Mouse (Mus musculus) midbrain, embryonic 10.5 days (tissue): Measurements from ENCODE around the gene Frmd5. TPM values are rescaled to one million over a fixed set of nuclear protein-coding genes. Genes with fewer than 3 reads are reported as not detected.

Experiments used
- DNase-seq: peaks from one replicate; pipeline ENCODE4 v3.0.0-alpha.2; 2017; ENCODE audit warnings: low spot score
- H3K27ac ChIP-seq: fragments of 300-500 bp; sonication (generic); replicated peaks from 2 replicates; pipeline ENCODE4 v1.5.1; 2016; ENCODE audit warnings: mild to moderate bottlenecking
- H3K27me3 ChIP-seq: fragments of 300-500 bp; sonication (generic); 2 replicates; pipeline ENCODE4 v1.6.1; 2016; ENCODE audit warnings: low read depth, mild to moderate bottlenecking; ENCODE audit not compliant: poor library complexity, severe bottlenecking
- H3K36me3 ChIP-seq: fragments of 300-500 bp; sonication (generic); 2 replicates; pipeline ENCODE4 v1.6.1; 2016; ENCODE audit warnings: mild to moderate bottlenecking, moderate library complexity
- H3K4me1 ChIP-seq: fragments of 300-500 bp; sonication (generic); 2 replicates; pipeline ENCODE4 v1.6.1; 2016
- H3K4me3 ChIP-seq: fragments of 300-500 bp; sonication (generic); 2 replicates; pipeline ENCODE4 v1.5.1; 2016; ENCODE audit warnings: mild to moderate bottlenecking, moderate library complexity
- H3K9me3 ChIP-seq: fragments of 300-500 bp; sonication (generic); replicated peaks from 2 replicates; pipeline ENCODE4 v1.6.1; 2016; ENCODE audit warnings: mild to moderate bottlenecking
- WGBS: fragments of 180-500 bp; shearing (Covaris S2); methylation state at CpG from one replicate; pipeline ENCODE4 v1.1.7; 2016; 5-methylcytosine and 5-hydroxymethylcytosine counted together
- polyA plus RNA-seq: library from polyadenylated mRNA; unstranded; fragments of >200 nt; fragmentation: Nextera tagmentation; extraction: Ambion mirVana; gene quantifications from 2 replicates; pipeline ENCODE4 v1.2.1, GENCODE M21; 2016

The Frmd5 gene
- polyA plus RNA-seq, 1 experiment from 2014 or later, result 10.9 TPM

DNA sequence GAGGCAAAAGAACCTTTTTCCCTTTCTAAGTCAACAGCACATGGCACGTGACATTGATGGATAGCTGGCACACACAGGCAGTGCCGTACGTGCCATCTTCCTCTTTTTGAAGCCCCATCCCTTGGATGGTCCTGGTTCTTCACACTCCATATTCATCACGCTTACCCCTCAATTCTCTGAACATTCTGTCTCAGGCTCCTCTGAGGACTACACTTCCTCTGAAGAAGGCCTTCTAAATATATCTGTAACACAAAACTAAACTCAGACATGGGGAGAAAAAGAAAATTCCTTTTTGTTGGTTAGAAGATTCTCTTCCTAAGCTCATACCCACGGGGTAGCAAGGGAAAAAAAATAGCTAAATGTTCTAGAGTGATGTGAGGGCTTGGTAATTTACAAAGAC lies 131.0 kb downstream of the Frmd5 start:
- DNase-seq, result no peak
- 89% methylated on average over 5 of the region's 5 CpGs for WGBS
- H3K4me1 ChIP-seq, result peaks cover 16% of the 10 kb centered on the region

DNA sequence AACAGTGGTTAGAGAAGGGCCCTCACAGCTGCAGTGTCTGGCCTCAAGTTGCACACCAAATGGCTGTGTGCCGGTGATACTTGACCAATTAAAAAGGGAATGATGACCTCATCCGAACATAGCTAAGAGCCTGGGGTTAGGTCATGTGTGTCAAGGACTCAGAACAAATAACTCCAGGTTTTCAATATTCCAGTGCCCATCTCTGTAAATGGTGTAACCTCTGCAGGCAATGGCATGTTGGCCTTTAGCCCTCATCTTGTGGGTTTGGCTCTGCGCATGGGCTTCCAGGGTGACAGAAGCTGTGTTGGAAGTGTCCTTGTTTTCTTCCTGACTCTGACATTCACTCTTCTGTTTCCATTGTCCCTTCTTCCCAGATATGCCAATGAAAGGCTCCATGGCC lies 131.8 kb downstream of the Frmd5 start:
- Histone ChIP-seq H3K4me1 (peaks cover 16% of the 10 kb centered on the region), H3K36me3 (no peaks in the 10 kb centered on the region), H3K27ac (no peak overlapping the region), H3K4me3 (no peak overlapping the region), H3K27me3 (no peaks in the 10 kb centered on the region), H3K9me3 (no peaks in the 10 kb centered on the region)
- 90% methylated on average over 3 of the region's 3 CpGs for WGBS
- DNase-seq, result no peak

More for the DNA sequence above, 131.0 kb downstream of the Frmd5 start:
- H3K4me3 ChIP-seq, result no peak overlapping the region
- H3K36me3 ChIP-seq, result no peaks in the 10 kb centered on the region
- H3K27ac ChIP-seq, result no peak overlapping the region
- H3K9me3 ChIP-seq, result no peaks in the 10 kb centered on the region
- H3K27me3 ChIP-seq, result no peaks in the 10 kb centered on the region

GRCm38 (mm10) chr2:121674211-121674610 lies 132.7 kb downstream of the Frmd5 start:
- Histone ChIP-seq H3K27ac (no peak overlapping the region), H3K9me3 (no peaks in the 10 kb centered on the region), H3K36me3 (no peaks in the 10 kb centered on the region), H3K4me1 (peaks cover 16% of the 10 kb centered on the region), H3K27me3 (no peaks in the 10 kb centered on the region), H3K4me3 (no peak overlapping the region)
- no peak for DNase-seq
- 79% methylated on average over 8 of the region's 8 CpGs for WGBS

- no peaks in the 10 kb centered on the region for H3K27me3 ChIP-seq
- no peak overlapping the region for H3K4me3 ChIP-seq
- H3K4me1 ChIP-seq, result no peaks in the 10 kb centered on the region
- no peaks in the 10 kb centered on the region for H3K9me3 ChIP-seq
- no peak overlapping the region for H3K27ac ChIP-seq
- WGBS, result 85% methylated on average over 6 of the region's 6 CpGs
- DNase-seq, result no peak
- H3K36me3 ChIP-seq, result no peaks in the 10 kb centered on the region
These were observed 137.0 kb downstream of the Frmd5 start for GRCm38 (mm10) chr2:121669846-121670245.

DNA sequence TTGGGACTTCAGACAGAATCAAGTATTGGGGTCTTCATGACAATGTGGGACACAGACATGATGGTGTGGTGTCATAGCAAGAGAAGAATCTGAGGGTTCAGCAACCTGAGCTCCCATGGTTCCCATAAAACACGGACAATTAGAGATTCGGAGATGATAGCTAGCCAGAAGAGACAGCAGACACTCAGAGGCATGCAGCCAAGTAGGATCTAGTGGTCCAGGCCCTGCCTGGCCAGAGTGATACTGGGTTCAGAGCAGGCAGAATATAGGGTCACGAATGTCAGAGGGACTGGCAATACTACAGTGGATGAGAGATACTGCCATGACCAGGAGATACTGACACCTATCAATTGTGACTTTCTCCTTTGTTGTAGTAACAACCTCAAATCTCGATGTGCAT lies 138.6 kb downstream of the Frmd5 start:
- H3K9me3 ChIP-seq, result no peaks in the 10 kb centered on the region
- no peaks in the 10 kb centered on the region for H3K27me3 ChIP-seq
- H3K27ac ChIP-seq, result no peak overlapping the region

GRCm38 (mm10) chr2:121661160-121661502 lies 145.8 kb downstream of the Frmd5 start:
- H3K9me3 ChIP-seq, result no peaks in the 10 kb centered on the region
- 87% methylated on average over 4 of the region's 4 CpGs for WGBS
- H3K4me3 ChIP-seq, result no peak overlapping the region
- no peak overlapping the region for H3K27ac ChIP-seq
- no peaks in the 10 kb centered on the region for H3K36me3 ChIP-seq
- H3K27me3 ChIP-seq, result no peaks in the 10 kb centered on the region
- H3K4me1 ChIP-seq, result peaks cover 18% of the 10 kb centered on the region; the same call in 1 of the 2 replicates
- no peak for DNase-seq

More for the DNA sequence above, 138.6 kb downstream of the Frmd5 start:
- Histone ChIP-seq H3K4me1 (0 out of 2 replicates have a peak, but pooled peaks cover under 1% of the 10 kb centered on the region), H3K4me3 (no peak overlapping the region), H3K36me3 (no peaks in the 10 kb centered on the region)
- no peak for DNase-seq
- 83% methylated on average over 4 of the region's 4 CpGs for WGBS

GRCm38 (mm10) chr2:121660461-121661159 lies 146.3 kb downstream of the Frmd5 start:
- Histone ChIP-seq H3K4me3 (no peak overlapping the region), H3K27ac (no peak overlapping the region), H3K36me3 (no peaks in the 10 kb centered on the region), H3K4me1 (peaks cover 18% of the 10 kb centered on the region; the same call in 1 of the 2 replicates), H3K27me3 (no peaks in the 10 kb centered on the region), H3K9me3 (no peaks in the 10 kb centered on the region)
- 88% methylated on average over 6 of the region's 6 CpGs for WGBS
- no peak for DNase-seq

GRCm38 (mm10) chr2:121659350-121659749 lies 147.5 kb downstream of the Frmd5 start:
- Histone ChIP-seq H3K4me3 (no peak overlapping the region), H3K9me3 (no peaks in the 10 kb centered on the region), H3K27ac (no peak overlapping the region), H3K4me1 (peaks cover 18% of the 10 kb centered on the region; the same call in 1 of the 2 replicates), H3K36me3 (no peaks in the 10 kb centered on the region), H3K27me3 (no peaks in the 10 kb centered on the region)
- no peak for DNase-seq
- 78% methylated on average over 4 of the region's 4 CpGs for WGBS

DNA sequence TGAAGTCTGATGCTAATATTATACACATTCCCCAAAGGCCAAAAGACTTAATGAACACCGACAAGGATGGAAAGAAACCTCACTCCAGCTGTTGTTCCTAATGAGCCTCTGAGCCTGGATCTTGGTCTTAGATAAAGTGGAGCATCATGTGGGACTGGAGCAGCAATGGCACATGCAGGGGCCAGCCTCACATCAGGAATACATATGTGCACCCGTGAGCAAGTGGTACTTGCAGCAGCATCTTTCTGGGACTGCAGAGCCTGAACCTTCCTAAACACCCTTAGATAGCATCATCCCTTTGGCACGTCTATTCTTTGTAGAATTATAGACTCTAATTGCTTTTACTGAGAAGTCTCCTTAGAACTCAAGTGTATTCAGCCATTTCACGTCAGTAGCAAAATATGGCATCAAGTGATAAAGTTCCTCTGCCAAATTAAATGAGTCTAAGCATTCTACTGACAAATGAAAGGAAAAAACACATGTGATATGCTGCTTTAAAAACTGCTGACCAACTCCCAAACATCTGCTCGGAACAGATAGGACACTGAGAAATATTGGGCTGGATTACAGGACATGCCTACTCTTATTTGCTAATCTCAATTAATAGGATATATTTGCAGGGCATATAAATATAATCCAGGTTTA lies 148.6 kb downstream of the Frmd5 start:
- 92% methylated on average over 5 of the region's 5 CpGs for WGBS
- no peak overlapping the region for H3K27ac ChIP-seq
- H3K9me3 ChIP-seq, result no peaks in the 10 kb centered on the region
- no peak overlapping the region for H3K4me3 ChIP-seq
- no peak for DNase-seq
- no peaks in the 10 kb centered on the region for H3K27me3 ChIP-seq
- H3K36me3 ChIP-seq, result no peaks in the 10 kb centered on the region
- H3K4me1 ChIP-seq, result peaks cover 18% of the 10 kb centered on the region; the same call in 1 of the 2 replicates

DNA sequence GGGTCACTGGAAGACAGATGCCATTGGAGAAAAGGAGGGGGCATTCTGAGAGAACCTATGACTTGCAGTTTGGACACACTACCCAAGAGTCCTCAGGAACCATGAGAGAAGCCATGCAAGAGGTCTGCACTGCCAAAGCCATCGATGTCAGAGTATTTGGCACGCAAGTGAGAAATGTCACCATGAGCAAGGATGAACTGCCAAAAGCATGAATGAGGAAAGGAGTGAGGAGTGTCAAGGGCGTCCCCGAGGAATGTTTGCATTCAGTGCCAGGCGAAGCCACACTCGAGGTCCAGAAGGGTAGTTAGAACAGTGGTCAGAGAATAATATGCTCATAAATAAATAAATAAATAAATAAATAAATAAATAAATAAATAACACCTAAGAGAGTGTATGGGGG lies 150.9 kb downstream of the Frmd5 start:
- no peaks in the 10 kb centered on the region for H3K27me3 ChIP-seq
- H3K36me3 ChIP-seq, result no peaks in the 10 kb centered on the region
- peaks cover 11% of the 10 kb centered on the region; the same call in 1 of the 2 replicates for H3K4me1 ChIP-seq
- DNase-seq, result no peak
- H3K4me3 ChIP-seq, result no peak overlapping the region
- 95% methylated on average over 6 of the region's 6 CpGs for WGBS
- H3K9me3 ChIP-seq, result no peaks in the 10 kb centered on the region
- H3K27ac ChIP-seq, result no peak overlapping the region

- H3K4me3 ChIP-seq, result no peak overlapping the region
- H3K36me3 ChIP-seq, result no peaks in the 10 kb centered on the region
- no peaks in the 10 kb centered on the region for H3K9me3 ChIP-seq
- 90% methylated on average over 8 of the region's 8 CpGs for WGBS
- peaks cover 6% of the 10 kb centered on the region; the same call in 1 of the 2 replicates for H3K4me1 ChIP-seq
- H3K27ac ChIP-seq, result no peak overlapping the region
- no peak for DNase-seq
- H3K27me3 ChIP-seq, result no peaks in the 10 kb centered on the region
These were observed 151.8 kb downstream of the Frmd5 start for GRCm38 (mm10) chr2:121655106-121655505.

DNA sequence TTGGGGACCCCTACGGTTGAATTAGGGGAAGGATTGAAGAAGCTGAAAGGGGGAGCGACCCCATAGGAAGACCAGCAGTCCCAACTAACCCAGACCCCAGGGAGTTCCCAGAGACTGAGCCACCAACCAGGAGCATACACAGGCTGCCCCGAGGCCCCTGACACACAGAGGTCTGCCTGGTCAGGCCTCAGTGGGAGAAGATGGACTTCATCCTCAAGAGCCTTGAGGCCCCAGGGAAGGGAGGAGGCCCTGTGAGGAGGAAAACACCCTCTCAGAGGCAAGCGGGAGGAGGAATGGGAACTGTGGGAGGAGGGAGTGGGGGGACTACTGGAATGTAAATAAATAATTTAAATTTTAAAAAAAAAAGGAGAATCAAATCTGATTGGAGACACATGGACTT lies 160.4 kb downstream of the Frmd5 start:
- no peak for DNase-seq
- no peaks in the 10 kb centered on the region for H3K27me3 ChIP-seq
- no peak overlapping the region for H3K27ac ChIP-seq
- H3K36me3 ChIP-seq, result no peaks in the 10 kb centered on the region
- WGBS, result 75% methylated on average over 4 of the region's 4 CpGs
- H3K4me3 ChIP-seq, result no peak overlapping the region
- no peaks in the 10 kb centered on the region for H3K9me3 ChIP-seq
- H3K4me1 ChIP-seq, result peaks cover 14% of the 10 kb centered on the region

DNA sequence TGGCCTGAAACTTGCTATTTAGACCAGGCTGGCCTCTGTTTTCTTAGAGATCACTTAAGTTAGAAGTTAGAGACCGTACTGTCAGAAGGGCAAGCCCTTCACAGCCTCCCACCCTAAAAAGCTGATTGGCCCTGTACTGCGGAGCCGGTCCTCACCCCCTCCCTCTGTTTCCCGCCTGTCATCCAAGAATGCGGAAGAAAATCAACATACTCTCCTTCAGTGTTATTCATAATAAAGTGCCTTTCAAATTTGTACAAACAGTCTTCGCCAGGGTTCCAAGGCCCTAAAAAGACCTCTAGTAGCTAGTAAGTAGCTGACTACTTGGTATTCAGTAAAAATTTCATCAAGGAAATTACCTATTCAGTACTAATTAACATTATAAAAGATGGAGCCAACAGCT lies 164.0 kb downstream of the Frmd5 start:
- 43% methylated on average over 6 of the region's 6 CpGs for WGBS
- Histone ChIP-seq H3K4me1 (peaks cover 19% of the 10 kb centered on the region), H3K9me3 (no peaks in the 10 kb centered on the region), H3K27ac (no peak overlapping the region), H3K4me3 (no peak overlapping the region), H3K27me3 (no peaks in the 10 kb centered on the region), H3K36me3 (no peaks in the 10 kb centered on the region)
- DNase-seq, result no peak
